Mouse (Mus musculus): Measurements from ENCODE around the gene Pde8a. TPM values are rescaled to one million over a fixed set of nuclear protein-coding genes. Genes with fewer than 3 reads are reported as not detected.
"Not testable (repeated sequence)": the region's sequence is repeated elsewhere in the genome, so short reads cannot be mapped to it uniquely, and the experiment has no call there.

The Pde8a gene
- total and polyA plus RNA-seq, 2 experiments from 2014 or later: 1.8 to 3.9 TPM

GRCm38 (mm10) chr7:81202389-81202788, 11.0 kb upstream of the Pde8a start:
- Histone ChIP-seq H3K4me1 (ENCODE audit: insufficient read depth, low read length) (no peaks in the 10 kb centered on the region), H3K9ac (replicated peaks; ENCODE audit: low read length, poor library complexity, severe bottlenecking) (no peak overlapping the region), H3K4me2 (ENCODE audit: low read depth, low read length, poor library complexity, severe bottlenecking) (no peak overlapping the region), H3K27ac (ENCODE audit: low read depth, low read length) (no peak overlapping the region), H3K4me3 (ENCODE audit: low read depth, low read length) (no peak overlapping the region), H3K36me3 (ENCODE audit: insufficient read depth, low read length) (no peaks in the 10 kb centered on the region), H3K9me3 (ENCODE audit: low read length) (no peaks in the 10 kb centered on the region), H3K27me3 (ENCODE audit: insufficient read depth, low read length) (no peaks in the 10 kb centered on the region)
- DNase-seq (ENCODE audit: low spot score) (no peak), ATAC-seq (ENCODE audit: low FRiP score) (no peak)
- 60% methylated on average over 5 of the region's 5 CpGs for WGBS
- no peak for TF ChIP-seq CTCF (IDR thresholded peaks at IDR 0.05)

GRCm38 (mm10) chr7:81203576-81203975, 9.8 kb upstream of the Pde8a start:
- not testable (repeated sequence) for H3K9ac ChIP-seq (replicated peaks; ENCODE audit: low read length, poor library complexity, severe bottlenecking); ATAC-seq (ENCODE audit: low FRiP score); H3K27ac ChIP-seq (ENCODE audit: low read depth, low read length); H3K4me1 ChIP-seq (ENCODE audit: insufficient read depth, low read length); H3K9me3 ChIP-seq (ENCODE audit: low read length); H3K4me3 ChIP-seq (ENCODE audit: low read depth, low read length); H3K27me3 ChIP-seq (ENCODE audit: insufficient read depth, low read length); H3K36me3 ChIP-seq (ENCODE audit: insufficient read depth, low read length); DNase-seq (ENCODE audit: low spot score); H3K4me2 ChIP-seq (ENCODE audit: low read depth, low read length, poor library complexity, severe bottlenecking)
- WGBS: 96% methylated on average over 10 of the region's 10 CpGs

- ATAC-seq (ENCODE audit: low FRiP score): no peak
- no peak overlapping the region for H3K9ac ChIP-seq (replicated peaks; ENCODE audit: low read length, poor library complexity, severe bottlenecking)
- 20% methylated on average over 6 of the region's 6 CpGs for WGBS
Measured at GRCm38 (mm10) chr7:81208944-81209343, 4.5 kb upstream of the Pde8a start.

GRCm38 (mm10) chr7:81209979-81210685, 3.3 kb upstream of the Pde8a start:
- Histone ChIP-seq H3K4me1 (ENCODE audit: insufficient read depth, low read length) (no peaks in the 10 kb centered on the region), H3K27ac (ENCODE audit: low read depth, low read length) (no peak overlapping the region), H3K36me3 (ENCODE audit: insufficient read depth, low read length) (no peaks in the 10 kb centered on the region), H3K4me2 (ENCODE audit: low read depth, low read length, poor library complexity, severe bottlenecking) (no peak overlapping the region), H3K9ac (replicated peaks; ENCODE audit: low read length, poor library complexity, severe bottlenecking) (no peak overlapping the region), H3K4me3 (ENCODE audit: low read depth, low read length) (no peak overlapping the region), H3K9me3 (ENCODE audit: low read length) (no peaks in the 10 kb centered on the region), H3K27me3 (ENCODE audit: insufficient read depth, low read length) (peaks cover 35% of the 10 kb centered on the region)
- DNase-seq (ENCODE audit: low spot score): no peak
- WGBS: 38% methylated on average over 12 of the region's 12 CpGs
- no peak for ATAC-seq (ENCODE audit: low FRiP score)
- TF ChIP-seq CTCF (IDR thresholded peaks at IDR 0.05): no peak

More at GRCm38 (mm10) chr7:81208944-81209343, 4.5 kb upstream of the Pde8a start:
- no peak overlapping the region for H3K4me2 ChIP-seq (ENCODE audit: low read depth, low read length, poor library complexity, severe bottlenecking)
- H3K27me3 ChIP-seq (ENCODE audit: insufficient read depth, low read length): peaks cover 26% of the 10 kb centered on the region
- H3K36me3 ChIP-seq (ENCODE audit: insufficient read depth, low read length): no peaks in the 10 kb centered on the region
- H3K4me1 ChIP-seq (ENCODE audit: insufficient read depth, low read length): no peaks in the 10 kb centered on the region
- DNase-seq (ENCODE audit: low spot score): no peak
- no peaks in the 10 kb centered on the region for H3K9me3 ChIP-seq (ENCODE audit: low read length)
- no peak overlapping the region for H3K27ac ChIP-seq (ENCODE audit: low read depth, low read length)
- no peak overlapping the region for H3K4me3 ChIP-seq (ENCODE audit: low read depth, low read length)
- TF ChIP-seq CTCF (IDR thresholded peaks at IDR 0.05): peak; percentile 67

GRCm38 (mm10) chr7:81211760-81212159, 1.6 kb upstream of the Pde8a start:
- Histone ChIP-seq H3K9ac (replicated peaks; ENCODE audit: low read length, poor library complexity, severe bottlenecking) (no peak overlapping the region), H3K9me3 (ENCODE audit: low read length) (no peaks in the 10 kb centered on the region), H3K4me2 (ENCODE audit: low read depth, low read length, poor library complexity, severe bottlenecking) (no peak overlapping the region), H3K36me3 (ENCODE audit: insufficient read depth, low read length) (no peaks in the 10 kb centered on the region), H3K4me1 (ENCODE audit: insufficient read depth, low read length) (no peaks in the 10 kb centered on the region), H3K4me3 (ENCODE audit: low read depth, low read length) (peak overlapping the region; percentile 47; the same call in 1 of the 2 replicates), H3K27me3 (ENCODE audit: insufficient read depth, low read length) (peaks cover 38% of the 10 kb centered on the region), H3K27ac (ENCODE audit: low read depth, low read length) (no peak overlapping the region)
- 7% methylated on average over 8 of the region's 8 CpGs for WGBS
- no peak for TF ChIP-seq CTCF (IDR thresholded peaks at IDR 0.05)
- no peak for ATAC-seq (ENCODE audit: low FRiP score)
- DNase-seq (ENCODE audit: low spot score): no peak

GRCm38 (mm10) chr7:81212261-81212681, 1.1 kb upstream of the Pde8a start:
- no peak for TF ChIP-seq CTCF (IDR thresholded peaks at IDR 0.05)
- DNase-seq (ENCODE audit: low spot score) (peak; percentile 22), ATAC-seq (ENCODE audit: low FRiP score) (peak; percentile 12; the same call in 1 of the 2 replicates)
- H3K4me2 ChIP-seq (ENCODE audit: low read depth, low read length, poor library complexity, severe bottlenecking): peak overlapping the region; percentile 31
- 2% methylated on average over 22 of the region's 22 CpGs for WGBS
- H3K9ac ChIP-seq (replicated peaks; ENCODE audit: low read length, poor library complexity, severe bottlenecking): no peak overlapping the region
- H3K9me3 ChIP-seq (ENCODE audit: low read length): no peaks in the 10 kb centered on the region
- H3K27ac ChIP-seq (ENCODE audit: low read depth, low read length): peak overlapping the region; percentile 13; the same call in 1 of the 2 replicates
- peaks cover 38% of the 10 kb centered on the region for H3K27me3 ChIP-seq (ENCODE audit: insufficient read depth, low read length)
- no peaks in the 10 kb centered on the region for H3K36me3 ChIP-seq (ENCODE audit: insufficient read depth, low read length)
- H3K4me1 ChIP-seq (ENCODE audit: insufficient read depth, low read length): no peaks in the 10 kb centered on the region
- peak overlapping the region; percentile 47 for H3K4me3 ChIP-seq (ENCODE audit: low read depth, low read length)
